Mouse (Mus musculus): Measurements from ENCODE around the gene Cd33.
A peak's percentile ranks its signal among the peaks of the same experiment; 100 is the strongest.

Cd33 gene

GRCm38 (mm10) chr7:43515076-43515475, 29.2 kb downstream of the Cd33 start:
- DNase-seq (ENCODE audit: low read depth, low spot score), result no peak

- no peak for DNase-seq (ENCODE audit: low read depth, low spot score)
These were observed 31.7 kb downstream of the Cd33 start for GRCm38 (mm10) chr7:43512519-43512918.

- no peak for DNase-seq (ENCODE audit: low read depth, low spot score)
These were observed 32.3 kb downstream of the Cd33 start for GRCm38 (mm10) chr7:43511707-43512478.

GRCm38 (mm10) chr7:43495343-43496021, 48.7 kb downstream of the Cd33 start:
- peak; percentile 90 for DNase-seq (ENCODE audit: low read depth, low spot score)

GRCm38 (mm10) chr7:43490861-43491260, 53.4 kb downstream of the Cd33 start:
- no peak for DNase-seq (ENCODE audit: low read depth, low spot score)

GRCm38 (mm10) chr7:43490182-43490584, 54.0 kb downstream of the Cd33 start:
- no peak for DNase-seq (ENCODE audit: low read depth, low spot score)

GRCm38 (mm10) chr7:43489631-43490125, 54.5 kb downstream of the Cd33 start, which contains the start of gene Iglon5:
Gene Iglon5, minus strand, starts transcription at chr7:43490075.
- no peak for DNase-seq (ENCODE audit: low read depth, low spot score)

GRCm38 (mm10) chr7:43488646-43489045, 55.6 kb downstream of the Cd33 start:
- no peak for DNase-seq (ENCODE audit: low read depth, low spot score)

GRCm38 (mm10) chr7:43483236-43483635, 61.0 kb downstream of the Cd33 start:
- DNase-seq (ENCODE audit: low read depth, low spot score), result peak; percentile 35

GRCm38 (mm10) chr7:43482090-43482716, 62.0 kb downstream of the Cd33 start:
- DNase-seq (ENCODE audit: low read depth, low spot score), result no peak

- DNase-seq (ENCODE audit: low read depth, low spot score), result no peak
These were observed 63.0 kb downstream of the Cd33 start for GRCm38 (mm10) chr7:43481191-43481590.

- no peak for DNase-seq (ENCODE audit: low read depth, low spot score)
These were observed 67.9 kb downstream of the Cd33 start for GRCm38 (mm10) chr7:43476376-43476775.

GRCm38 (mm10) chr7:43475706-43476105, 68.5 kb downstream of the Cd33 start:
- DNase-seq (ENCODE audit: low read depth, low spot score), result peak; percentile 77
